Mouse (Mus musculus): ENCODE data around the gene Hdgfl2. TPM values are rescaled to one million over a fixed set of nuclear protein-coding genes. Genes with fewer than 3 reads are reported as not detected.
A peak's percentile ranks its signal among the peaks of the same experiment; 100 is the strongest.

Hdgfl2 gene
- polyA plus RNA-seq, 1 experiment from 2014 or later, result 134 TPM

- WGBS, result 41% methylated on average over 2 of the region's 2 CpGs
- Histone ChIP-seq H3K36me3 (no peaks in the 10 kb centered on the region), H3K4me3 (replicated peaks) (no peak overlapping the region), H3K9me3 (replicated peaks) (no peaks in the 10 kb centered on the region), H3K27me3 (replicated peaks) (peaks cover 53% of the 10 kb centered on the region), H3K27ac (replicated peaks) (no peak overlapping the region), H3K9ac (replicated peaks) (no peak overlapping the region), H3K4me2 (peak overlapping the region; percentile 82; the same call in 1 of the 2 replicates), H3K4me1 (peaks cover 20% of the 10 kb centered on the region)
- no peak for ATAC-seq (ENCODE audit: low FRiP score)
Observed at GRCm38 (mm10) chr17:56149897-56150296, 70.5 kb downstream of the Hdgfl2 start.

Other genes with a start within 250 kb of the Hdgfl2 start
- gene Zfp119a, start 200.7 kb upstream of the Hdgfl2 start, polyA plus RNA-seq (2015; fragmentation: Nextera tagmentation; extraction: Ambion mirVana), result 10.8 and 11.2 TPM in 2 replicates
- gene Zfp959, start 187.5 kb upstream of the Hdgfl2 start, polyA plus RNA-seq (2015; fragmentation: Nextera tagmentation; extraction: Ambion mirVana), result 14.7 and 14.8 TPM in 2 replicates
- 9.2 and 9.3 TPM in 2 replicates for gene Zfp119b, start 130.1 kb upstream of the Hdgfl2 start, polyA plus RNA-seq (2015; fragmentation: Nextera tagmentation; extraction: Ambion mirVana)
- 7.4 and 9.0 TPM in 2 replicates for gene Ebi3, start 127.0 kb upstream of the Hdgfl2 start, polyA plus RNA-seq (2015; fragmentation: Nextera tagmentation; extraction: Ambion mirVana)
- gene Yju2, start 120.5 kb upstream of the Hdgfl2 start, polyA plus RNA-seq (2015; fragmentation: Nextera tagmentation; extraction: Ambion mirVana), result 19.5 and 23.5 TPM in 2 replicates
- 152 and 195 TPM in 2 replicates for gene Shd, start 109.2 kb upstream of the Hdgfl2 start, polyA plus RNA-seq (2015; fragmentation: Nextera tagmentation; extraction: Ambion mirVana)
- gene Fsd1, start 93.1 kb upstream of the Hdgfl2 start, polyA plus RNA-seq (2015; fragmentation: Nextera tagmentation; extraction: Ambion mirVana), result 189 and 228 TPM in 2 replicates
- gene Stap2, start 74.0 kb upstream of the Hdgfl2 start, polyA plus RNA-seq (2015; fragmentation: Nextera tagmentation; extraction: Ambion mirVana), result 7.3 and 11.5 TPM in 2 replicates
- gene Mpnd, start 73.9 kb upstream of the Hdgfl2 start, polyA plus RNA-seq (2015; fragmentation: Nextera tagmentation; extraction: Ambion mirVana), result 121 and 130 TPM in 2 replicates
- gene Sh3gl1, start 43.0 kb upstream of the Hdgfl2 start, polyA plus RNA-seq (2015; fragmentation: Nextera tagmentation; extraction: Ambion mirVana), result 105 and 114 TPM in 2 replicates
- gene Chaf1a, start 39.2 kb upstream of the Hdgfl2 start, polyA plus RNA-seq (2015; fragmentation: Nextera tagmentation; extraction: Ambion mirVana), result 4.0 and 10.1 TPM in 2 replicates
- 65.3 and 79.4 TPM in 2 replicates for gene Ubxn6, start 4.6 kb upstream of the Hdgfl2 start, polyA plus RNA-seq (2015; fragmentation: Nextera tagmentation; extraction: Ambion mirVana)
- 0.09 and 0.10 TPM in 2 replicates for gene Plin4, start 30.2 kb downstream of the Hdgfl2 start, polyA plus RNA-seq (2015; fragmentation: Nextera tagmentation; extraction: Ambion mirVana)
- 2.4 and 2.7 TPM in 2 replicates for gene Plin5, start 38.0 kb downstream of the Hdgfl2 start, polyA plus RNA-seq (2015; fragmentation: Nextera tagmentation; extraction: Ambion mirVana)
- 0.22 and 0.63 TPM in 2 replicates for gene Lrg1, start 42.4 kb downstream of the Hdgfl2 start, polyA plus RNA-seq (2015; fragmentation: Nextera tagmentation; extraction: Ambion mirVana)
- gene Sema6b, start 60.7 kb downstream of the Hdgfl2 start, polyA plus RNA-seq (2015; fragmentation: Nextera tagmentation; extraction: Ambion mirVana), result 12.3 and 16.2 TPM in 2 replicates
- 10.5 and 10.6 TPM in 2 replicates for gene Tnfaip8l1, start 82.8 kb downstream of the Hdgfl2 start, polyA plus RNA-seq (2015; fragmentation: Nextera tagmentation; extraction: Ambion mirVana)
- gene Mydgf, start 104.3 kb downstream of the Hdgfl2 start, polyA plus RNA-seq (2015; fragmentation: Nextera tagmentation; extraction: Ambion mirVana), result 80.3 and 82.3 TPM in 2 replicates
- 22.4 and 27.2 TPM in 2 replicates for gene Dpp9, start 139.3 kb downstream of the Hdgfl2 start, polyA plus RNA-seq (2015; fragmentation: Nextera tagmentation; extraction: Ambion mirVana)
- gene Fem1a, start 177.2 kb downstream of the Hdgfl2 start, polyA plus RNA-seq (2015; fragmentation: Nextera tagmentation; extraction: Ambion mirVana), result 16.2 and 16.9 TPM in 2 replicates
- 1.2 and 2.9 TPM in 2 replicates for gene Ticam1, start 197.2 kb downstream of the Hdgfl2 start, polyA plus RNA-seq (2015; fragmentation: Nextera tagmentation; extraction: Ambion mirVana)
- gene Plin3, start 213.2 kb downstream of the Hdgfl2 start, polyA plus RNA-seq (2015; fragmentation: Nextera tagmentation; extraction: Ambion mirVana), result 13.2 and 28.7 TPM in 2 replicates
- 0.34 TPM in 1 of 2 replicates, not detected in the other for gene Arrdc5, start 220.7 kb downstream of the Hdgfl2 start, polyA plus RNA-seq (2015; fragmentation: Nextera tagmentation; extraction: Ambion mirVana)
- 13.8 and 59.4 TPM in 2 replicates for gene Uhrf1, start 223.7 kb downstream of the Hdgfl2 start, polyA plus RNA-seq (2015; fragmentation: Nextera tagmentation; extraction: Ambion mirVana)
- 59.1 and 65.2 TPM in 2 replicates for gene Kdm4b, start 246.4 kb downstream of the Hdgfl2 start, polyA plus RNA-seq (2015; fragmentation: Nextera tagmentation; extraction: Ambion mirVana)

Data from neural tube, embryonic 15.5 days (tissue).